Mouse (Mus musculus): ENCODE results near the gene Ripk1. TPM values are rescaled to one million over a fixed set of nuclear protein-coding genes. Genes with fewer than 3 reads are reported as not detected.
"Not testable (repeated sequence)": the region's sequence is repeated elsewhere in the genome, so short reads cannot be mapped to it uniquely, and the experiment has no call there.

Gene Ripk1
- total RNA-seq, 2 experiments from 2014 or later: 32.1 to 35.0 TPM

DNA sequence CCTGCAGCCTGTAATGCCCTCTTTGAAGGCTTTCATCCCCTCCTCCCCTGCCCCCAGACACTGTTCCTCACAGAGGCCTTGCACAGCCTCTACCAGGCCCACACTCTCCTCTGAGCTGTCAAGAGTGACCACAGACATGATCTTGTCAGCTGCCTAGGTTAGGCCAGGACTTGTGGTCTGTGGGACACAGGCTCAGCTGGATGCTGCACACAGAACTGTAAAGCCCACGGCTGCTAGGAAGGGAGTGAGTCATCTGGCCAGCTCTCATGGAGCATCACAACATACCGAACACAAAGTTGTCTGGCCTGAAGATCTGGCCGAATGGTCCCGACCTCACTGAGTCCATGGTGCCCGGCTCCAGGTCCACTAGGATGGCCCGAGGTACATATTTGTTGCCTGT is 73.7 kb downstream of the Ripk1 start:
- DNase-seq (ENCODE audit: low spot score in 2 of 2): not testable (repeated sequence)

DNA sequence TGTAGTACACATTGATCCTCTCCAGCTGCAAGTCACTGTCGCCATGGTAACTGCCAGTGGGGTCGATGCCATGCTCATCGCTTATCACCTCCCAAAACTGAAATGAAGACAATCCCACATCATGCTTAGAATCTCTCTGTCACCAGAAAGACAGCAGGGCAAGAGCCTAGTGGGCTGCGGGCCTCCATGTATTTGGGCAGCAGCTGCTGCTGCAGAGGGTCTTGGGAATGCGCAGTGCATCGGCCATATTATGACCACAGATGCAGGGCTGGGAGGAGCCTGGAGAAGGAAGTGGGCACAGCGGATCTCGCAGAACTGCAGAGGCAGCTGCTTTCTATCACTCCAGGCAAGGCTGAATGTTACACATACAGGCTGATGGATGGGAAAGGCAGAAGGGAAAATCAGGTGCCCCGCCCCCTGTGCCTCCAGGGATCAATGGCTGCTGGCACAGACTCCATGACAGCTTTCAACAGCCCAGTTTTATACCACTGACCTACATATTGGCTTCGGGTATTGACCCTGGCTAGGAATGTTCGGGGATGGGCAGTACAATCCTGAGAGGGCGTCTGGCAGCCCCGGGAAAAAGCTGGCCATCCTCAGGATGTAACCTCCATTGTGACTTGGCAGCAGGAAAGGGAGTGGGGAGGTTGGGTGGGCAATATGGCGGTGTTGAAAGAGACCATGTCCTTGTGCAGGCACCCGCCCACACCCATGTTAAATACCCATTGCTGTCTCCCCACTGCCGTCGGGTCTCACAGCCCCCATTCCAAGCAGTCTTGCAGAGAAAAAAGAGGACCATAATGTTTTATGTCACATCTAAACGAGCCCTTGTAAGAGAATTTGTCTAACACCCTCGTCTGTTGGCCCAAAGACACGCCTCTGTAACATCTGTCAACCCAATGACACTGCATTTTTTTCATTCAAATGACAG is 74.7 kb downstream of the Ripk1 start:
- no peak for DNase-seq (ENCODE audit: low spot score in 2 of 2)

DNA sequence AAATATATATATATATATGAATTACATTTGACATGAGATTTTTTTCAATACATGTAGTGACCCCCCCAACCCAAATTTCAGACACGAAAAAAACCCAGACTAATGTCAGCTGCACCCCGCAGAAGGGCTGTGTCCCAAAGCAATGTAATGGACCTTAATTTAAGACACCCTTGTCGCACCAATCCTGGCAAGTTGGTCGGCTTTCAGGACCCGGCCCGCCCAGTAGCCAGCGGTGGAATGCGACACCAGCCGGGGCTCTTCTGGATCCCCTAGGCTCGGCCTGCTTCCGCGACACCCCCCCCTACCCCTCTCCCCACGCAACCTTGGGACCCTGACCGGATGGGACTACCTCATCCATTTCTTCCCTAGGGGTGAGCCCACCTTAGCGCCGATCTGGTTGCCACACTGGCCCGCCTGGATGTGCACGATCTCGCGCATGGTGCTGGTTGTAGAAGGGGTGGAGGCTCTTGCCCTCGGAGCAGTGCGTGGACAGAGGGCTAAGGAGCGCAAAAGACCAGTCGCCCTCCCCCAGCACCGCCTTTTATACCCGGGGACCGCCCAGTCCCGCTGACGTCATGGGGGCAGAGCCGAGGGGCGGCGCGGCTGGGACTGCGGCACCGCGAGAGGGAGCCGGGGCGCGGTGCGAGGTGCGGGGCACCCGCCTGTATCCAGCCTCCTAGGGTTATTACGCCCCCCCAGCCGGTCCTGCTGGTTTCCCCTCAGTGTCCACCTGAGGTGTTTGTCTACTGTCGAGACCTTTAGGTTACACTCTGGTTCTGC is 75.5 kb downstream of the Ripk1 start, which contains the start of gene Tubb2a:
TSS of gene Tubb2a (minus strand) at position 516 of the 780 bp plus-strand sequence.
- DNase-seq (ENCODE audit: low spot score in 2 of 2): peak; percentile 75 to 85

DNA sequence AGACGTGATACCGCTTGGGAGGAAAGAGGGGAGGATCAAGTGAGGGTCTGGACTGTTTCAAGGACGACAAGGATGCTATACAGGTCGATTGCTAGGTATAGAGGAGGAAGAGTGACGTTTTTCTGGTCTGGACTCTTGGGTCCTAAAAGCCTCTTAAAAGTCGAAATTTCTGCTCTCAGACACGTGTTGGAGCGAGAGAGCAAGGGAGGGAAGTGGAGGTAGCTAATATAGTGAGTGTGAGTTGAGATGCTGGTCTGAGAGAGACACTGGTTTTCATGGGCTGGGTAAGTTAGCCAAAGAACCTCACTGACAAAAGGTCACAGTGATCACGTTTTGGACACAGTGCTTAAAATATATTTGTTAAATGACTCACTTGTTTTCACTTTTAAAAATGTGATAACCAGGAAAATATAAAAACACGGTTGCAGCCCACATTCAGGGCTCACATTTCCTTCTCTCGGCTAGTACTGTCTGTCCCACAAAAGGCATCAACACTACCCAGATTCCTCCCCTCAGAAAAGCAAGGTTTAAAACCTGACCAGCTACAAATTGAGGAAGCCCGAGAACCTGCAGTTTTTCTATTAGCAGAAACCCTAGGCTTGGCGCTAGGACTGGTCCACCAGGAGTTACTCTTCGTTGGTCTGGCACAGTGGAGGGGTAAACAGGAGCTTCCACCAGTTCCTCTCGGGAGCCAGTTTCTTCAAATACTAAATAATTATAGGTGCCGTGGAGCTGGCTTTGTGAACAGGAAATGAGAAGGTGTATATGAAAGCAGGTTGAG is 76.5 kb downstream of the Ripk1 start:
- no peak for DNase-seq (ENCODE audit: low spot score in 2 of 2)

DNA sequence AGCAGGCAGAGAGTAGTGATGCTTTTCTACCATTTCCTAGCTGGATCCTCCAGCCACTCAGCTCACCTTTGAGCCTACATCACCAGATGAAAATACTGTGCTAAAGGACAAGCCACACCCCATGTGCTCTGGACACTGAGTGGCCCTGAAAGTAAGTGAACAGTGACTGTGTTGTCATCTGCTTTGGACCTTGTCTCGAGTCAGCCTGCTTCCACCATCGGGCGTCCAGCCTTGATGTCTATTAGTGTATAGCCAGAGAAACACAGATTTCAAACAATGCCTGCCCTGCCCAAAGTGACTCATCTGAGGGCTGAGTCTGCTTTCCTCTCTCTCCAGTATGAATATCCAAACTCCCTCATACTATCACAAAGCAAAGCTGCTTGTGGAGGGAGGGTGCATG is 77.6 kb downstream of the Ripk1 start:
- no peak for DNase-seq (ENCODE audit: low spot score in 2 of 2)

DNA sequence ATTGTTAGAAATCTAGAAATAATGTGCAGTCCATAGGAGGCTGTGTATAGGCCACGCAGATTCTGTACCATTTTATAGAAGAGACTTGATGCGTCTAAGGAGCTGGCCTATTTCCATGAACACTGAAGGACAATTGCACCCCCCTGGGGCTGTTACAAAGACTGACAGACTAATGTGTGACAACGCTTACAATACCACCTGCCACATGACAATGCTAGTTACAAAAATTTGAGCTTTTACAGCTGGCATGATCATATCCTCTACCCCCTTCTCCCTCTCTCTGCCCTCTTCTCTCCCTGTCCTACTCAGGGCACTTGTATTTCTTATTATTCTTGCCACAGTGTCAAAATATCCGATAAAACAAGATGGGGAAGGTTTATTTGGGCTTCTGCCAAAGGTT is 79.8 kb downstream of the Ripk1 start:
- no peak for DNase-seq (ENCODE audit: low spot score in 2 of 2)

DNA sequence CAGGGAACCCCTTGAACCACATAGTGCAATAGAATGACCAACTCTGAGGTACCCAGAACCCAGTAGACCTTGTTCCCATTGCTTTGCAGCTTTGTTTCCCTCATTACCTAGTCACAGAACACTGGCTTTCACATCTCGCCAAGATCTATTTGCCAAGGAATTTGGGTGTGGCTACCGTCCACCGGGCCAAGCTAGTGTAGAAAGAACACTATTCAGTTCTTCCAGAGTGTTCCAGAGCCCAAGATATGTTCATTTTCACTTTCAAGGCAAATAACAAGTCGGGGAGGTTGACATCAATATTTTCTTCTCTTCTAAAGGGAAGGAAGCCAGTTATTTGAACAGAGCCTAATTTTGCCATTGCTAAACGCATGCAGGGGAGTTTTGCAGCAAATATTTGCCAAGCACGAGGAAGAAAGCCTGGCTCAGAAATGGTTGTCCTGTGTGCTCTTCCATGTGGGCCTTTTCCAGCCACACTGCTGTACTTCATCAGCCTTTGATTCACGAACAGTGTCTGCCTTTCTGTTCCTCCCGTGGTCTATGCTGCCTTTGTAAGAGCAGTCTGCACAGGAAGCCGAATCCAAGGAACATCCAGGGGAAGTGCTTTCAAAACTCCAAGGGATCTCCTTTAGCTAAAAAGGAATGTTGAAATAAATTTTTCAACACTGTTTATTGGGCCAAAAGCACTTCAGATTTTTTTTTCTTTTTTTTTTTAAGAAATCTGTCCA is 82.0 kb downstream of the Ripk1 start:
- DNase-seq (ENCODE audit: low spot score in 2 of 2): no peak

Other genes starting within 250 kb of the Ripk1 start
- gene Serpinb6e, start 159.0 kb upstream of the Ripk1 start, total RNA-seq (2021): not detected
- under 1 TPM; 0.31 TPM for gene Serpinb6c, start 96.7 kb upstream of the Ripk1 start, total RNA-seq (2021)
- 10 to 100 TPM; 39.6 to 40.3 TPM for gene Nqo2, start 37.7 kb upstream of the Ripk1 start, total RNA-seq (2021)
- gene Serpinb6a, start 431 bp downstream of the Ripk1 start, total RNA-seq (2021): 100 to 1,000 TPM; 243 to 249 TPM
- gene Bphl, start 35.2 kb downstream of the Ripk1 start, total RNA-seq (2021): 10 to 100 TPM; 86.7 to 92.3 TPM
- gene Tubb2a, start 75.6 kb downstream of the Ripk1 start, total RNA-seq (2021): 100 to 1,000 TPM in 1 of 2 experiments, 10 to 100 TPM in 1; 98.3 to 122 TPM
- 100 to 1,000 TPM in 1 of 2 experiments, 10 to 100 TPM in 1; 59.8 to 108 TPM for gene Tubb2b, start 128.1 kb downstream of the Ripk1 start, total RNA-seq (2021)
- 10 to 100 TPM; 45.2 to 50.0 TPM for gene Psmg4, start 160.6 kb downstream of the Ripk1 start, total RNA-seq (2021)